Mouse (Mus musculus): ENCODE measurements around the gene Lepr.

DNA sequence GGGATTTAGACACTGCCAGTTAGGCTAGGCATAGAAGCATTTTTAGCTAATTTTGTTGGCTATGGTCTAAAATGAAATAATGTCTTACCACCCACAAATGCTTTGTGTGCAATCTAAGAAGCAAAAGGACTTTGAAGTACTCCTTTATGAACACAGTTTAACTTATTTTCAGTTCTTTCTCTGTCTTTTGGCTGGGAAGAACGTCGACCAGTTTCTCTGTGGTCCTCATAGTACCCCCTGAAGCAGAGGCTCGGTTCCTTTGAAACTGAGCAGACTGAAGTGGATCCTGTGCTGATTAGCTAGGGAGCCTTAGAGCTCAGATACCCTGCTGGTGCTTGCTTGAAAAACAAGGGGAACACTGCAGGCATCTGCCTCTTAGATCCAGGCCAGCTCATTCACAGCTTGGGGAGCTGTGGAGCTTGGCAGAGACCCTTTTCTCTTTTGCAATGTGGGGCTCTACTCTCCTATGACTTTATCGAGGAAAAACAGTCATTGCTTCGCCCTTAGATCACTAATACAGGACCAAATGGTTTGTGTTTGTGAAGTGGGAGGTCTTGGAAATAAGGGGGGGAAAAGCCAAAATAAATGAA, 1.9 kb downstream of the Lepr start:
- no peak for TF ChIP-seq EP300 (IDR thresholded peaks at IDR 0.05; ENCODE audit: insufficient read depth, low read depth, low read length)
- TF ChIP-seq POLR2A (IDR thresholded peaks at IDR 0.05; ENCODE audit: insufficient read depth, low read length), result no peak
